Mouse (Mus musculus) gastrocnemius, postnatal 36 days (tissue): ENCODE data around the gene Amd2. TPM values are rescaled to one million over a fixed set of nuclear protein-coding genes. Genes with fewer than 3 reads are reported as not detected.

Experiments used
- DNase-seq, 2 experiments: peaks; one replicate each; pipeline ENCODE4 v3.0.0; 2022
- intact Hi-C: fragments of 180-260 bp; cut with DNase I; formaldehyde crosslinking; loops from one replicate; pipeline ENCODE4 v1.15.1; 2025
- long read RNA-seq, 2 experiments: library from polyadenylated mRNA; stranded (forward); transcript quantifications; one replicate each; pipeline ENCODE4 v2.0.0; 2021
- total RNA-seq, 2 experiments: library from RNA; stranded (reverse); gene quantifications; 2 replicates each; pipeline ENCODE4 v1.2.3; 2021

Gene Amd2
- total RNA-seq: 100 to 1,000 TPM in 1 of 2 experiments, 10 to 100 TPM in 1; 34.4 to 195 TPM
- long read RNA-seq, experiment 1, transcript Amd2-201 (1 exons, 3,218 nt): major isoform, 282 of 283 reads
- long read RNA-seq, experiment 1, partial matches to known transcripts: 0 of 283 reads
- long read RNA-seq, experiment 1, other reads (novel, unspliced or antisense): 1 of 283 reads
- long read RNA-seq, experiment 2, transcript Amd2-201 (1 exons, 3,218 nt): major isoform, 39 of 39 reads
- long read RNA-seq, experiment 2, partial matches to known transcripts: 0 of 39 reads
- long read RNA-seq, experiment 2, other reads (novel, unspliced or antisense): 0 of 39 reads

DNA sequence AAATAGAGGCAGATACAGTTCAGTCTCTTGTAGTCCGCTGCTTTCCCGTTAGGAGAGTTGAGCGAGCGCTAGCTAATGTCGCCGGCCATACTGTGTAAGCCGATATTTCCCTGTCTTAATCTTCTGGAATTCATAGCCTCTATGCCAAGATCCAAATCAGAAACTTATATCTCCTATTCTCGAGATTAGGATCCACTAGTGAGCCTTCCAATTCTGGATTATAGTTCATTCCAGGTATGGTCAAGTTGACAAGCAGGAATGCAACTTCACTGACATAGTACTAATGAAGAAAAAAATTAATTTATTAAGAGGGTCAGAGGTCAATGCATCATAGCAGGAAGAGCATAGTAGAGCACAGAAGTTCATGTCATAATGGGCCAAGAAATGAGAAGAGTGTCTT is at the start of gene Amd2:
Gene Amd2 (minus strand): TSS at position 101 of the 400 bp plus-strand sequence.
- DNase-seq: no peak
- intact Hi-C loops: no loop called here

DNA sequence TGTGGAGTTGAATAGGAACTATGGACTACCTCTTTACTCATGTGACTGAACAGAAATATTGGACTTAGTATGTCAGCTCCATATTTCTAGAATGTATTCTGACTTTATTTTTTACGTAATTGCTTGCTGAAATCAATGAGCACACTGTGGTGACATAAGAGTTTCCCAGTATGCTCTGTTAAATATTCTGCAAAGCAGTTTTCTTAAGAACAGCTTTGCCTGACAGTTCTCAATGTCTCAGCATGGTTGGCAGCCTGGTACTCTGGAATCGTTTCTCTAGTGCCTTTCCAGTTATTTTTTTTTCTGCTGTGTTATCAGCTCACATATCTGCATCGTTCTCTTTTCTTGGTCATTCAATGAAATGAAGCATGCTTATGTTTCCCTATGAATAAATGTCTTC is 49.6 kb upstream of the Amd2 start:
- intact Hi-C loops: no loop called here
- no peak for DNase-seq

DNA sequence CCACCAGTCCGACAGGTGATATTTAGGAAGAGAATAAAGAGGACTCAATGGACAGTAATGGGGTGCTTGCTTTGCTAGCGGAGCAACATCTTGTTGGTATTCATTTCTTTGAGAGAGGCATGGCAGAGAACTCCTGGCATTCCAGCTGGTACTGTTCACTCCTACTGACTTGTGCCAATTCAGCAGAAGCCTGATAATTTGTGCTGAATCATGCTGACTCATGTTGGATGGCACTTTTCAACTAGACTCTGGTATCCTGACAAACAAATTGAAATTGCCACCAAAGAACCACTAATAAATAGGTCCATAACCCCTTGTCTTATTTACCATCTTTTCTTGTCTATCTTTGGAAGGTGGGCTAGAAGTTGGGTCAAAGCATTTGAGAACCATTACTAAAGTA is 25.9 kb upstream of the Amd2 start:
- intact Hi-C loops: no loop called here
- no peak for DNase-seq

DNA sequence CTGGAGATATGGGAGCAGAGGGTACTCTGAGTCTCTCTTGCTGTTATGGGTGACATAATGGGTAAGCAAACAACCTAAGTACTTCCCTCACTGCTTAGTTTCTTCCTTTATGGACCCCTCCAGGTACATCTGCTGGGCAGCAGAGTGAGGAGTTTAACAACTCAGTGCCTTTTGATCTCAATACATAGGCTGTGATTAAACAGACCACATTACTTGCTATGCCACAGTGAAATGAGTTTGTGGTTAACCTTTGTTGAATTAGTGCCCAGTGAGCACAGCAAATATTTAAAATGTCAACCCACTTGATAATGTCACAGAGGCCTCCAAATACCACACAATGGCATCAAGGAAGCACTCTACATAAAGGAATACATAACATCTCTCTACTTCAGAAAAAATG is 2.6 kb upstream of the Amd2 start:
- intact Hi-C loops: no loop called here
- DNase-seq: no peak
